Mouse (Mus musculus) kidney, adult 9 months (tissue): ENCODE measurements at regions not wholly inside any gene's neighbourhood (a gene's known extent, or its start where the extent isn't known, plus 50 kb on each side); places are given as distances from the start of the nearest gene placed in this dataset.

Experiments used
- DNase-seq: peaks from one replicate; pipeline ENCODE4 v3.0.0; 2022

- DNase-seq = no peak
These were observed 1383.4 kb downstream of the Defb40 start for GRCm38 (mm10) chr8:17594607-17595006.

- no peak for DNase-seq
These were observed 1387.9 kb downstream of the Defb40 start for GRCm38 (mm10) chr8:17590135-17590534.

- no peak for DNase-seq
These were observed 1389.9 kb downstream of the Defb40 start for GRCm38 (mm10) chr8:17588189-17588588.

GRCm38 (mm10) chr8:17587261-17587861 lies 1390.7 kb downstream of the Defb40 start:
- no peak for DNase-seq
